Mouse (Mus musculus) erythroblast, embryonic 14.5 days (primary cell): ENCODE measurements around the gene Scarf1.

ENCODE experiments used
- GATA1 ChIP-seq: IDR thresholded peaks from 2 replicates; pipeline ENCODE4 v1.6.1; 2012; ENCODE audit warnings: low read length, inconsistent platforms, mixed read lengths
- TAL1 ChIP-seq: IDR thresholded peaks from 3 replicates; pipeline ENCODE4 v1.6.1; 2012; ENCODE audit warnings: low read length, inconsistent platforms, mixed read lengths

DNA sequence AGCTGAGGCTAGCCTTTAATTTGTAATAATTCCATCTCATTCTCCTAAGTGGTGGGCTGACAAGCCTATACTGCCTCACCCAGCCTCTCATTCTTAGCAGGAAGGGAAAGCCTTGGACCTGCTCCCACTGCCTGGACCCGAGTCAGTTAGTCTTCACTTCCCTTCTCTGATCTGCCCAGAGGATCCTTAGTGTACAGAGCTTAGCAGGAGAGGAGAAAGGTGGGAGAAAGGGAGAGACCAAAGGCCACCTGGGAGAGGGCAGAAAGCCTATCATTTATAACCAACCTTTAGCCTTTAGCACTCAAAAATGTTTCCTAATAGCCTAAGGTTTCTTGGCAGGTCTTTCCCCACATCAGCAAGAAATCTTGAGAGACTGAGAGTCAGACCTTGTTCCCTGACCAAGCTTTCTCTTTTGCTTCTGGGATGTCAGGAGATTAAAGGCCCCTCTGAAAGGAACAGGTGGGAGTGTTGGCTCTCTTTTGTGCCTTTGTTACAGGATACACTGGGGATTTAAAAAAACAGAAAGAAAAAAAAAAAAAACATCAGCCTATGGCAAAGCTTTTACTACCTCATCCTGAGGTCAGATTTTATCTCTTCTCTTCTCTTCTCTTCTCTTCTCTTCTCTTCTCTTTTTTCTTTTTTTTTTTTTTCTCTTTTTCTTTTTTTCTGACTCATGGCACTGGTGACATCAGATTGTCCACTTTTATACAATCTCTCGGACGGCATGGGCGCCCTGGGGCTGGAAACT is 21.1 kb downstream of the Scarf1 start:
- TF ChIP-seq GATA1, result no peak
- TF ChIP-seq TAL1, result no peak
